Mouse (Mus musculus) erythroid progenitor cell, adult 5-6 weeks (primary cell): ENCODE data around the gene Ppef2. TPM values are rescaled to one million over a fixed set of nuclear protein-coding genes. Genes with fewer than 3 reads are reported as not detected.

ENCODE experiments used
- ATAC-seq: replicated peaks from 2 replicates; pipeline ENCODE4 v1.8.0; 2016; ENCODE audit warnings: moderate number of reproducible peaks, mild to moderate bottlenecking, moderate TSS enrichment, inconsistent platforms; ENCODE audit not compliant: poor library complexity, low FRiP score, severe bottlenecking
- total RNA-seq, 2 experiments: library from RNA; stranded (forward) in 1 of 2; stranded (reverse) in 1 of 2; fragments of 150-400 nt in 1 of 2; fragments of 186-747, 209-891 nt in 1 of 2; gene quantifications; 2 replicates each; pipeline versions ENCODE4 v1.2.3 to v1.2.4; 2015 to 2017; ENCODE audit warnings: low replicate concordance in 2 of 2

Ppef2 gene
- total RNA-seq, 2 experiments from 2014 or later = not detected

DNA sequence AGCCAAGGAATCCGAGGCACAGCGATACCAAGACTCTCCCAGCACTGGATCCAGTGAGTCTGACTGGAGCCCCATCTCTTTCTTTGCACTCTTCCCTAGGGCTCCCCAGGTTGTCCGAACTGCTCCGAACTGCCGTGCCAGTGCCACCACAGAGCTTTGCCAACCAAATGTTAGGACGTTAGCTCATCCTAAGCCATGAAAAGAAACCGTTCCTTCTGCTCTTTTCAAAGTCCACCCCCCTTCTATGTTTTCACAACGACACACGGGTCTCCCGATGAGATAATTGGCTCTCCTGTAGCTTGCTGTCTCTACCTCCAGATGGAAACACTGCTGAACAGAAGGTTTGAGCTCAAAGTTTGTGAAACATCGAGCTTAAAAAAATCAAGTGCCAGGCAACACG lies 15.3 kb downstream of the Ppef2 start:
- ATAC-seq = no peak

DNA sequence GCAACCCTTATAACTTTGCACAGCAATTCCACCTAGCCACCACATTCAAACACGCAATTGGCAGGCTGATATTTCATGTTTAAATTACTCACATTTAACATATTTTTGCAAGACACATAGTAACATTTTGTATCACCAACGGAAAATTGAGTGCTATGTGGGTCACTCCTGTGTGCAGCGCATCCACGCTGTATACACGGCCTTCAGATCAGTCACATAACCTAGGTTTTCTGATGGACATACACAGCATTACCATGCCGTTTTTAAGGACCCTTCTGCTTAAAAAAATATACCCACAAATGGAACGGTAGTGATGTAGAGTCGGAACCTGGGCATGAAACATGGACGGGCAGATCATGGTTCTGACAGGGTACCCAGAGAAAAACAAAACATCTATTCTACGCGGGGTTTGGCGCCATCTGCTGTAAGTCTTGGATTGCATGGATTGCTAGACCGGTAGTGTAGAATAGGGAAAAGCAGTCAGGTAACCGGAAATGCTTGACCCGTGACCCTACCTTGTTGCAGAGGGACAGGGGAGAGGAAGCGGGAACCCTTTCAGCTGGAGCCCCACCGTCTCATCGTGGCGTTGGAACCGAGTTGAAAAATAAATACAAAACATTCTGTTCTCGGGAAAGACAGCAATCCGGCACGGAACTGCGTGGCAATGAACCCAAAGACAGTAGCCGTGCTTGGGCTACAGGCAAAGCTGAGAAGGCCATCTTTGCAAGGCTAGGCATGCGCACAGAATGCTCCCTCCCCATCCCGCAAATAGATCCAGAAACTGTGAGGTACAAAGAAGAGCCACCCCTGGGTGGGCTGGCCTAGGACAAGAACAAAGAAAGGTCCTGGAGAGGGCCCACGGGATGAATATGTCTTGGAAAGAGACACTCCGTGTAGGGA lies 16.5 kb downstream of the Ppef2 start:
- no peak for ATAC-seq

DNA sequence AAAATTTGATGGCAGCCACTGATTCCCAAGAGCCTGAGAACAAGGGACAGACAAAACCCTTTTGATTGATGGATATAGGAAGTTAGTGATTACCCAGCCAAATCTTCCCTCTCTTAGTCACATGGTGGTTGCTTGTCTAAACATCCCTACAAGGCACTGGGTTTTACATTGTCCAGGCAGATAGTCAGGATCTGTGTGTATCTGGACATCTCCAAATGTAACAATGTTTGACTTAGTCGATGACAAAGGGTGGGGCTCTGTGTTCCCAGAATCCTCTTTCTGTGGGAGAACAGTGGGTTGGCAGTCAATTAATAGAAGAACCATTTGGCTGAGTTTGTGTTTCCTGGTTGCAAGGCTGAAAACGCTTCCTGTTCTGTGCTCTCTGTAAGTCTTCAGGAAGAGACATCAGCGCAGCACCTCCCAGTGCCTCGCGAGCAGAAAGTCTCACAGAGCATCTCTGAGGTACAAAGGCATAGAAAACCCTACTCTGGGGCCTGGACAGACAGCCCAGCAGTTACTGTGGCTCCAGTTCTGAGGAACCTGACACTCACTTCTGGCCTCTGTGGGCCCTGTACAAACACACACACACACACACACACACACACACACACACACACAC lies 21.0 kb downstream of the Ppef2 start:
- no peak for ATAC-seq

DNA sequence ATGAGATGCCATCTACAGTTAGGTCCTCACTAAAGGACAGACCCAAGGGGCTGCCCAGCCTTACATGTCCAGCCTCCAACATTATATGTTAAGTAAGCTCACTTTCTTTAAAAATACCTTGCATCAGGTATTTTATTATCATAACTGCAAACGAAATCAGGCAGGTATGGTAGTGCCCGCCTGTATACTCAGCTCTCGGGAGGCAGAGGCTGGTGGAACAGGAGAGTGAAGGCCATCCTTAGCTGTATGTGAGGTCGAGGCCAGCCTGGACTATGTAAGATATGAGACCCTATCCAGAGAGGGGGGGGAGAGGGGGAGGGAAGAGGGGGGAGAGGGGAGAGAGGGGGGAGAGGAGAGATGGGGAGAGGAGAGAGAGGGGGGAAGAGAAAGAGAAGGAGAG lies 22.7 kb downstream of the Ppef2 start:
- ATAC-seq = no peak

DNA sequence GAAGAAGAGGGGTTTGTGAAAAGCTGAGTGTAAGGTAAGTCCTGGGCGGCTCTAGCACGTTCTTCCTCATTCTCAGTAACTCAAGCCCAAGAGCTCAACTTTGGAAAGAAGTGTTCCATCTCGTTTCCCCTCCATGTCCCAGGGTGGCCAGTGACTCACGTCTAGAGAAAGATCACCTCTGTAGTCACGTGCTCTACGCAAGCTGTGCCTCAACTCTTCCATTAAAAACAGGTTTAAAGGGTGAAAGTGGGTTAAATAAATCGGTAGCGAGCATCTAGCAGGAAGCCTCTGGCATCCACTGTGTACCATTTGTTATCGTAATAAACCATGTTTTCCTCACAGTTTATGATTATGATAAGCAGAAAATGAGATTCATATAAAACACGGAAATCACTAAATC lies 24.2 kb downstream of the Ppef2 start:
- no peak for ATAC-seq

DNA sequence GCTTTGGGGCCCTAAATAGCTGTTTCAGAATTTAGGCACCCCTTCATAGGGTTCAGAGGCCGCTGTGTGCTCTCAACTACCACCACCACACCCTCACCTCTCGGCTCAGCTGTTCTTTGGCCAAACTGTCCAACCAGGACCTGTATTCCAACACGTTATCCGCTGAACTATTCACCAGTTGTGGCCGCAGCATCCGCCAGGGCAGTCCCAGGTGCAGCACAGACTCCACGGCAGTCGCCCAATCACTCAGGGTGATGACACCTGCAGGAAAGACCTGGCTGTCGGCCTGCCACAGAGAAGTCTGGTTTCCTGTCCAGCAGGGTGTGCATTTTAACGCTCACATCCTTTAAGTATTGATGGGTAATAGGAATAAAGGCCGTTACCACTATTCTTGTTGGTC lies 25.8 kb downstream of the Ppef2 start:
- ATAC-seq = no peak

DNA sequence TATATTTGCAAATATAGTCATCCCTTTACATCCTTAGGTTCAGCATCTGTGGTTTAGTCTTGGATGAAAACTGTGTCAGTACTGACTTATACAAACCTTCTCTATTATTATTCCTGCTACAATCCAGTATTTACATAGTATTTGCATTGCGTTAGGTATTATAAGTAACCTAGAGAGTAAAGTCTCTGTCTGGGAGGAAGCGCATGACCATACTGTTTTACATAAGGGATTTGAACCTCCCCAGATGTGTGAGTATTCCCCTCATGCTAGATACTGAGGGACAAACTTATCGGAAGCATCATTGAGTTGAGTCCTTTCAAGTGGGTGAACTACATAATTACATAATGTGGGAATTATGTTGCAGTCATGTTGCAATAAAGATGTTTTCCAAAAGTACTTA lies 26.6 kb downstream of the Ppef2 start:
- no peak for ATAC-seq

DNA sequence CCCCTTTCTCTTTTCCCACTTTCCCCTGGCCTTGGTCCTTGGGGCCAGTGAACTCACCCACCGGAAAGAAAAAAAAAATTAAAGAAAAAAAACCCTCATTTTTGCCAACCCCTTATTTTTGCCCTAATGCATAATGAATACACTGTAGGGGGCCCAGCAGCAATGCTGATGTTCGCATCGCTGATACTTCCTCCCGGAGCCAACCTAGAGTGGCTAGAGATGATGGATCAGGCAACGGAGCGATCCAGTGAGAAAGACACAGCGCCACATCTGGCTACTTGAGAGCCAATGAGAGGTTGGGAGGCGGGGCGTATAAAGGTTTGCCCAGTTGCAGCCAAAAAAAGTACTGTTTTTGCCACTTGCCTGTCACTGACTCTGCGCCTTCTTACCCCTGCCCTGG lies 27.3 kb downstream of the Ppef2 start:
- ATAC-seq = no peak

DNA sequence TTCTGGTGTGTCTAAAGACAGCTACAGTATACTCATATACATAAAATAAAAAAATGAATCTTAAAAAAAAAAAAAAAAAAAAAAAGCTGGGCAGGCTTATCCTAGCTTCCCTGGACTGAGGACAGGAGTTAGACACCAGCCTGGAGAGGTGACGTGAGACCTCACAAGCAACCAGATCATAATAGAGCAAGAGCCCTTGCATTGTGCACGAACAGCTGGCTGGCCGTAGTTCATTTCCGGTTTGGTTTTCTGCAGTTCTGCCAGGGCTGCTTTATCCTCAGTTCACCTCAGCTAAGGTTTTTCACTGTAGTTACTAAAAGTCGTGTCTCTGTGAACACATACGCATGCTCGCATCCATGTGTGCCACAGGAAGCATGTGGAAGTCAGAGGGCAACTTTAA lies 28.3 kb downstream of the Ppef2 start:
- ATAC-seq = no peak

DNA sequence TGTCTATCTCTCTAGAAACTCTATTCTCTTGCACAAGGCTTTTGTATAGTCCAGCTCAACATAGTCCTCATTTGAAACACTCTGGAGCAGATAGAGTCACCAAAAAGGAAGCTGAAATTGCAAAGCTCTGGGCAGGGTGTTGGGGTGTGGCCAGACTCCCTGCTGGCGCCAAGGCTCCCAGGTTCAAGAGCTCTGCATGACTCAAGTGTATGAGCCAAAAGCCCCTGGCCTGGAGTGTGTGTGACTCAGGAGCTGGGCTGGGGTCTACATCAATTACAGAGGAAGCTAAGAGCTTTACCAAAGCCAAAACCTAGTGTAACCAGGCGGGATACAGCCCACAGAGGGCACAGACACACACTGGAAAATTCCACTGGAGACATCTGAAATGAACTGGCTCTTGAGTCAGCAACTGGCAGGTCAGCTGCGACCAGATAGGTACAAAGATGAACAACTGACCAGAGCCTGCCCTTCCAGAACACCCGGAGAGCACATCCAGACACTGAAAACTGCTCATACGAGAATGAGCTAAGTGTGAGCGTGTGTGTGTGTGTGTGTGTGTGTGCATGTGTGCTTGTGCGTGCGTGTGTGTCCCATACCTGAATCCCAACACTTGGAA lies 35.7 kb downstream of the Ppef2 start:
- ATAC-seq = no peak

DNA sequence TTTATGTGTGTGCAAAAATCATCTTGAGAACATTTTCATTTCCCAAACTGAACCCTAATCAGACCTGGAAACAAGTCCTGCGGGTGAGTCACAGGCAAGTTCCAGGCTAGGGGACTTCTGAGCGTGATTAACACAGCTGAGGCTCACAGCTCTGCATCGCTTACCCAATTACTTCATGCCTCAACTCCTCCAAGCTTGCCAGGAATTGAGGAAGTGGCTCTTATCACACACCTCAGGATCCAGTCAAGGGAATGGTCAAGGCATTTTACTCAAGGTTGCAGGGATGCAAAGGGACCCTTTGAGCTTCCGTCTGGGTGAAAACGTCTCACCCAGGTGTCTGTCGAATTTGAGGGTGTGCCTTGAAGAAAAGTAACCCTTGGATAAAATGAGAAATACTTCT lies 36.3 kb downstream of the Ppef2 start:
- ATAC-seq = no peak

DNA sequence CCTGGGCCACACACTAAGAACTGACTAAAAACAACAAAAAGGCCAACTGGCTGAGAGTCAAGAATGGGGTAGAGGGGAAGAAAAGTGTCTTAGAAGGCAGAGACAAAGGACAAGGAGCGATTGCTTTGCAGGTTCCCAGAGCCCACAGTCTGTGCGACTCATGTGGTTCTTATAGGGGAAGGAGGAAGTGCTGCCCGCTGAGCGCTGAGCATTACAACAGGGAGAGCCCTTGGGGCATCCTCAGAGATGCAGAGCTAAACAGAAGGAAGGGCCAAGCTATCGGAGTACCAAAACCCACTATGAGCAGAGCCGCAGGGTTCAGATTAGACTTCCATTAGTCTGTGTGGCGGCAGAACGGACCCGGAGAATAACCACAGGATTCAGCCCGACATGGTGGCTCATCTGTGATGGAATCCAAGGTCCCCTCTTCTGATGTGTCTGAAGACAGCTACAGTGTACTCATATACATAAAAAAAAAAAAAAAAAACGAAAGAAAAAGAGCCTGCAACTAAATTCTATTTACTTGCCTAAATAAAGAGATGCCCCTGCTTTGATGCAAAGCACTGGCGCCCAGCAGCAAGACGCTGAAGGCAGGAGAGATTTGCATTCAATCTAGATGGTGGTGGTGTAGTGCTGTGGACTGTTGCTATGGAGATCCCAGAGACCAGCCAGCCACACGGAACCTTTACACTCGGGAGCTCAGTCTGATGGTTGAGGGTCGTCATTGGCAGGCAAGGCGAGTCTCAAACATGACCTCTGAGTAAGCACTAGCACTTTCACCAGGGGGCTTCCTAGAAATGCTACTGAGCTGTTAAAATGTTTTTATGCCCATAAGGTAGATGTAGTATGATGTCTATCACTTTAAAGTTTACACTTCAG lies 36.9 kb downstream of the Ppef2 start:
- ATAC-seq = no peak

DNA sequence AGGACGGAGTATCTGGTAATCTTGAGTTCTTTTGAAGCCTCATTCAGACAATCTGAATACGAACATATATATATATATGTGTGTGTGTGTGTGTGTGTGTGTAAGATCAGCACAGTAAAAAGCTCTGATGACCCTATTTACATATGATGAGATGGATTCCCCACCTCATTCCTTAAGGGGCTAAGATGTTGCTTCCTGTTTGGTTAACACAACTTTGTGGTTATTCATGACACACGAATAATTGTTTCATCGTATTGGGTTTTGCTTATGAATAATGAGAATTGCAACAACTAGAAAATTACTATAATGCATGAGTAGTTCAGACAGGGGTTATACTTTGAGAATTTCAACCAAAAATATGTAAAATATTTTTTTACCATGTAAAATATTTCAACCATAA lies 40.8 kb downstream of the Ppef2 start, which contains the start of gene U90926:
Gene U90926 (minus strand): TSS at position 101 of the 400 bp plus-strand sequence.
- no peak for ATAC-seq

DNA sequence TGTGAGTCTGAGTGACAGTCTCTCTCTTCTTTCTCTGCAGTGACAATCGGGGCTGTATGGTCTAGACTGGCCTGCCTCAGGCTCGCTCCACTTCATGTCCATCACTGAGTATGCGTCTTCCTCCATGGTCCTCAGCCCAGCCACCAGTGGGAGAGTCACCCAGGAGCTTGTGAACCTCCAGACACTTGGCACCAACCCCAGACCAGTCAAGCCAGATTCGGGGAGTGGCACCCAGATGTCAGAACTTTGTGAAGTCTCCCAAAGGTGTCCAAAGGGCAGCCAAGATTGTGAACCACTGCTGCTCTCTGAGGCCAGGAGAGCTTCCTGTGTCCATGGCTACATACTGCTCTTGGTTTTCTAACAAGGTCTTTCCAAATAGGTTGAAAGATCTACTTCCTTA lies 43.8 kb downstream of the Ppef2 start:
- ATAC-seq = no peak

DNA sequence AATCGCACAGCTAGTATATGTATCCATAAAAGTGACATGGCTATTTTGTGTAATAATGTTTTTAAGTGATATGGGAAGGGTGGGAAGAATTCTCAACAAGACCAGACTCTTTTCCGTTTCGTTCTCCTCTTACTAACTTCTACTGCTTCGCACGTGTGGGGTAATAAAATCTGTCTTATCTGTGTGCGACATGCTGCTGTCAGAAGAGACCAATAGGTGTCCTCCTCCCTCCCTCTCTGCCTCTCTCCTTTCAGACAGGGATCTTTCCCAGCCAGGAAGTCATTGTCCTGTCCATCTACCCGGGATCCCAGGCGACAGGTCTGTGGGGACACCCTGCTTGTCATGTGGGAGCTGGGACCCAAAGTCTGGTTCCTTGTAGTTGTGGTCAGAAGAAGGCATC lies 45.9 kb downstream of the Ppef2 start:
- no peak for ATAC-seq

DNA sequence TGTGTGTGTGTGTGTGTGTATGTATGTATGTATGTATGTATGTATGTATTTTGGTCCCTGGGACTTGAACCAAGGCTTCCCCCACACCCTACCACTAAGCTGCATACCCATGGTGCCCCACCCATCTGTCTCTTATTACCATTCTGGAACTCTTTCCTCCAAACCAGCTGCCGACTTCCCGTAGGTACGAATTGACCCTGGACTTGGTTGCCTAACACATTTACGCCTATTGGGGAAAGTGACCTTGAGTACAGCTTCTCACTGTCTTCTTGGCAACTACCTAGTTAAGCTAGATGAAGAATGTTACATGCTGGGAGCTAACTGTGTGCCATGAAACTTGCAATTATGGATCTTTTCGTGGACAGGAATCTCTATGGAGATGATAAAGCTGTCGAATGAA lies 50.0 kb downstream of the Ppef2 start:
- no peak for ATAC-seq

DNA sequence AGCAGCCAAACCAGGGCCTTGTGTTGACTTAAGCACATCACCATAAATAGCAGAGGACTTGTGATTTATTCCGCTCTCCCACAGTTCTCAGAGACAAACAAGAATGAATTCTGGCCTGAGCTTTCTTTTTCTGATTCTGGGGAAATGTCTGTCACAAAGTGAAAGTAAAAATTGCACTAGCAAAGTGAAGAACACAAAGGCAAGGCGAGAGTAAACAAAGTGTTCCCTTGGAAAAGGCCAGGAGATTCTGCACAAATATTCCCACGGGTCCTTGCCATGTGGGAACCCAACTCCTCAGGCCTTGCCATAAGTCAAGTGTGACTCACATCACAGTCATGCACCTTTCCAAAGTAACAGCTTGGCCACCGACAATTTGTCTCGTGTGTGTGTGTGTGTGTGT lies 50.4 kb downstream of the Ppef2 start:
- no peak for ATAC-seq

DNA sequence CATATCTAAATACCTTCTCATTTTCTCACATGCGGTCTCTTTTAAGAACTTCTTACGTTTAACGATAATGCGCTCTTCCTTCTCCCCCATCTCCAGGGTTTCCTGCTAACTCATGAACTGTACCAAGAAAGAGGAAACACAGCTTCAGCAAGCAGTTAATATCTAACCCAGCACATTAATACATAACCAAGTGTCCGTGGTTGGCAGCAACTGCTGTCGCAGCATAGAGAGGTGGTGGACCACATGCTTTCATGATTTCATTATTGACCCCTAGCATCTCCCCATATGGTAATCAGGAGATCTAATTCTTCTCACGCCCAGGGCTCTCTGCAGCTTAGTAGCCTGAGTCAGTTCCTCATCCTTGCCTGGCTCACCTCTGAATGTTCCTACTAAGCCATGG lies 50.9 kb downstream of the Ppef2 start:
- no peak for ATAC-seq

DNA sequence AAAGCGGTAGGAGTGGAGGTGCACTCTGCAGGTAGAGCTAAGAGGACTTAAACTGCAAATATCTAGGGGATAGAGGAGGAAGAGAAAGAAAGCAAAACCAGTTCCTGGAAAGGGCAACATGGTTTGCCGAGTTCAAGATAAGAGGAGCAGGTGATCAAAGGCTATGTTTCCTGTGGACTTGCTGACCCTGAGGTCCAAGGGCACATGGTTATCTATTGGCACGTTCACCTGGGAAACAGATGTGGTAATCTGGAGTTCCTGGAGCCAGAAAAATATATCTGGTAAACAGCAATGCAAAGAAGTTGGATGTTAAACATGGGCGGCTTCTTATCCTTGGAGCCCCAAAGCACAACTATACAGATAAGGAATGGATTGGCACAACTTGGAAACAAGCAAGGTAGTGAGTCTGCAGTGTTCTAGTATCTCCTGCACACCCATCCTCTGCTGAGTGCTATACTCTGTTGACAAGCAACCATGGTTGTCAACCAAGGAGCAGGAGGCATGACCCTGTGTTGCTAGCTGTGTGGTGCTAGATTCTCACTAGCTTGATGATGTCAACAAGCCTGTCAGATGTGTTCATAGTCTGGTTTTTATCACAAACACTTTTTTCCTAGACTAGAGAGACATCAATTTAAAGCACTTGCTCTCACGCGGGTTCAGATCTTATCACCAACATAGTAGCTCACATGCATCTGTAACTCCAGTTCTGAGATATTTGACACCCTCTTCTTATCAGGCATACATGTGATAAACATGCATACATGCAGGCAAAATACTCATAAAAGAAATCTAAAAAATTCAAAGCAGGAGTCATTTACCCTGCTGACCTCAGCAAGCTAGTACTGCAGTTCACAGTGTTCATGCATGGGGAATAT lies 51.7 kb downstream of the Ppef2 start:
- peak; percentile 46; the same call in 1 of the 2 replicates for ATAC-seq
